Mouse (Mus musculus): ENCODE measurements at regions not wholly inside any gene's neighbourhood (a gene's known extent, or its start where the extent isn't known, plus 50 kb on each side); places are given as distances from the start of the nearest gene placed in this dataset.
A peak's percentile ranks its signal among the peaks of the same experiment; 100 is the strongest.

- DNase-seq: no peak
These were observed 53.0 kb downstream of the Gm12689 start for GRCm38 (mm10) chr4:99348674-99349073.

GRCm38 (mm10) chr4:99353122-99353774 is 57.5 kb downstream of the Gm12689 start:
- no peak for DNase-seq

GRCm38 (mm10) chr4:99354241-99354640 is 58.5 kb downstream of the Gm12689 start:
- no peak for DNase-seq

- DNase-seq: no peak
These were observed 59.1 kb downstream of the Gm12689 start for GRCm38 (mm10) chr4:99354835-99355234.

GRCm38 (mm10) chr4:99368036-99368435 is 72.3 kb downstream of the Gm12689 start:
- DNase-seq: no peak

GRCm38 (mm10) chr4:99371162-99371561 is 75.5 kb downstream of the Gm12689 start:
- DNase-seq: no peak

- DNase-seq: no peak
These were observed 80.5 kb downstream of the Gm12689 start for GRCm38 (mm10) chr4:99376171-99376570.

GRCm38 (mm10) chr4:99376911-99377310 is 81.2 kb downstream of the Gm12689 start:
- DNase-seq: no peak

GRCm38 (mm10) chr4:99379983-99380382 is 84.3 kb downstream of the Gm12689 start:
- peak; percentile 16 for DNase-seq

- DNase-seq: no peak
These were observed 89.7 kb downstream of the Gm12689 start for GRCm38 (mm10) chr4:99385381-99385780.

GRCm38 (mm10) chr4:99389428-99389827 is 93.7 kb downstream of the Gm12689 start:
- DNase-seq: no peak

- DNase-seq: no peak
These were observed 97.3 kb downstream of the Gm12689 start for GRCm38 (mm10) chr4:99392986-99393385.

GRCm38 (mm10) chr4:99394244-99394643 is 98.5 kb downstream of the Gm12689 start:
- DNase-seq: no peak

- DNase-seq: no peak
These were observed 111.8 kb downstream of the Gm12689 start for GRCm38 (mm10) chr4:99407466-99407865.

- no peak for DNase-seq
These were observed 127.7 kb downstream of the Gm12689 start for GRCm38 (mm10) chr4:99423449-99423848.

- DNase-seq: no peak
These were observed 149.5 kb downstream of the Gm12689 start for GRCm38 (mm10) chr4:99445077-99445754.

GRCm38 (mm10) chr4:99445755-99446128 is 150.0 kb downstream of the Gm12689 start:
- no peak for DNase-seq

- no peak for DNase-seq
These were observed 163.3 kb downstream of the Gm12689 start for GRCm38 (mm10) chr4:99458984-99459383.

- DNase-seq: peak; percentile 74
These were observed 163.7 kb downstream of the Gm12689 start for GRCm38 (mm10) chr4:99459436-99459835.

- no peak for DNase-seq
These were observed 169.8 kb downstream of the Gm12689 start for GRCm38 (mm10) chr4:99465493-99465892.

GRCm38 (mm10) chr4:99475701-99476218 is 180.1 kb downstream of the Gm12689 start:
- no peak for DNase-seq

- no peak for DNase-seq
These were observed 171.8 kb upstream of the Foxd3 start for GRCm38 (mm10) chr4:99484271-99484670.

GRCm38 (mm10) chr4:99491536-99492514 is 164.3 kb upstream of the Foxd3 start:
- peak; percentile 9 for DNase-seq

Measured in layer of hippocampus, adult 9-11 months (tissue).